Mouse (Mus musculus) cerebral cortex, adult 2 months (tissue): ENCODE results near the gene Selenos.

Experiments
- WGBS: fragments of 180-500 bp; shearing (Covaris S2); methylation state at CpG from one replicate; pipeline ENCODE4 v1.1.7; 2018; 5-methylcytosine and 5-hydroxymethylcytosine counted together

Gene Selenos

GRCm38 (mm10) chr7:66118796-66119195 is 39.3 kb downstream of the Selenos start:
- WGBS: 78% methylated on average over 7 of the region's 7 CpGs

GRCm38 (mm10) chr7:66120139-66120538 is 40.7 kb downstream of the Selenos start:
- WGBS: 55% methylated on average over 1 of the region's 1 CpGs

- WGBS: 56% methylated on average over 7 of the region's 7 CpGs
Measured at GRCm38 (mm10) chr7:66120702-66121396, 41.4 kb downstream of the Selenos start.

DNA sequence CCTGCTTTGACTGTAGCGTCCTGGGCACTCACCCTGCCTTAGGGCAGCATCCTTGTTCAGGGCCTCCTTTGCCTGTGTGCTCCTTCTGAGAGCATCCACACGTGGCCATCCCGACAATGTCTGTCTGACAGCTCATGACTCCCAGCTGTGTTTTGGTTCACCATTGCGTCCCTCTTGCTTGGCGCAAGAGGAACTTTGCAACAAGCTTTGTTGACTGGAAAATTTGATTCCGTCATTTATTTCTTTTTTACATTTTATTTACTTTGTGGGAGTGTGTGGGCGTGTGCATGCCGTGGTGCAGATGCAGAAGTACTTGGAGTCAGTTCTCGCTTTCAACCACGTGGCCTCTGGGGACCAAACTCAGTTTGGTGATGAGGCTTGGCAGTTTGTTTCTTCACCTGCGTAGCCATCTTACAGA is 45.1 kb downstream of the Selenos start:
- 70% methylated on average over 11 of the region's 11 CpGs for WGBS

DNA sequence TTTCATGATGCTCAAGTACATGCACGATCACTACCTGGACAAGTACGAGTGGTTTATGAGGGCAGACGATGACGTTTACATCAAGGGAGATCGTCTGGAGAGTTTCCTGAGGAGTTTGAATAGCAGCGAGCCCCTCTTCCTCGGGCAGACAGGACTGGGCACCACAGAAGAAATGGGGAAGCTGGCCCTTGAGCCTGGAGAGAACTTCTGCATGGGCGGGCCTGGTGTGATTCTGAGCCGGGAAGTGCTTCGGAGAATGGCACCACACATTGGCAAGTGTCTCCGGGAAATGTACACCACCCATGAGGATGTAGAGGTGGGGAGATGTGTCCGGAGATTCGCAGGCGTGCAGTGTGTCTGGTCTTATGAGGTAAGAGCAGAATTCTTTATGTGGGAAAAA is 45.9 kb downstream of the Selenos start:
- WGBS: 85% methylated on average over 14 of the region's 14 CpGs

DNA sequence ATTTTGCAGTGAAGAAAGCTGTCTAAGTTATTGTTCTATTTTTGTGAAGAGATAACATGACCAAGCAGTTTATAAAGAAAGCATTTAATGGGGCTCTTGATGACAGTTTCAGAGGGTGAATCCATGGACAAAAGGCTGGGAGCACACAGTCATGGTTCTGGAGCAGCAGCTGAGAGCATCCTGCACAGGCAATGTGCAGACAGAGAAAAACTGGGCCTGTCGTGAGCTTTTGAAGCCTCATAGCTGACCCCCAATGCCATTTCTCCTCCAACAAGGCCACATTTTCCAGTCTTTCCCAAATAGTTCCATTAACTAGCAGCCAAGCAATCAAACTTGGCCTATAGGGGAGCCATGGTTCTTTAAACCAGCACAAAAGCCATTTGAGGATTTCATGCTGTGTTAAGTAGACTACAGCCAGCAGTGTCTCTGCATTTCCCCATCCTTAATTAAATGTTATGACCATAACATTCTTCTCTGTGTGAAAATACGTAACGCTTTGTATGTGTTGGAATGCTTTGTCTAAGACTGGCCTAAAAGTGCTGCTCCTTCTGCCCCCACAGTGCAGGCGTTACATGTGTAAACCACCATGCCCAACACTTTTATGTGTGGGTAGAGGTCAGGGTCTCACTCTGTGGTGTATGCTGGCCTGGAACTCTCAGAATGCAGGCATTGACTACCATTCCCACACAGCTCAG is 48.6 kb downstream of the Selenos start:
- 88% methylated on average over 4 of the region's 4 CpGs for WGBS

- WGBS: 42% methylated on average over 3 of the region's 3 CpGs
Measured at GRCm38 (mm10) chr7:66128857-66129256, 49.4 kb downstream of the Selenos start.

GRCm38 (mm10) chr7:66130296-66130695 is 50.8 kb downstream of the Selenos start:
- WGBS: 92% methylated on average over 2 of the region's 2 CpGs

DNA sequence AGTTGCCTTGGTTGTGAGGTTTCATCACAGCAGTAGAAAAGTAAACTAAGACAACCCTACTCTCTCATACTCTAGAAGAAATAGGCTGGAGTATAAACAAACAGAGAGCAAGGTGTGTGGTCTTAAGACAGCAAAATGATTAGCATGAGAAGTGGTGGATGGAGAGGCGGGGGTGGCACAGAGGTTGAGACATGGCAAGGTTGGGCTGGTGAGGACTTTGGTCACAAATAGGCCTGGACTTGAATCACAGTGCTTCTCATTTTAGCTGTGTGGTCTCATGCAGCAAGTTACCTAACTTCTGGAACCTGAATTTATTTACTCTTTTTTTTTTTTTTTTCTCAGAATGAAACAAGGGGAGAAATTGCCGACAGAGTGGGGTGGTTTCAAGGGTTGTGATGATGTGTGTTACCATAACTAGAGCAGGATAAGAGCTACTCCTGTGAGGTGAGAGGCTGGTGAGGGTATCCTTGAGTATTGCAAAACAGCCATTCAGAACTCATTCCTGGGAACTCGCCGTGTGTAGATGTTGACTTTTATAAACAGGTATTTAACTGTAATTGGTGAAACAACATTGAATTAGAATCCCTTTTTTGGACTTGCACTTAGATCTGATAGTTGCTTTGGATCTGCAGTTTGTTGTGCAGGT is 52.5 kb downstream of the Selenos start:
- 91% methylated on average over 4 of the region's 4 CpGs for WGBS

- WGBS: 94% methylated on average over 3 of the region's 3 CpGs
Measured at GRCm38 (mm10) chr7:66134154-66134553, 54.7 kb downstream of the Selenos start.

GRCm38 (mm10) chr7:66135644-66136043 is 56.2 kb downstream of the Selenos start:
- WGBS: 58% methylated on average over 3 of the region's 3 CpGs

DNA sequence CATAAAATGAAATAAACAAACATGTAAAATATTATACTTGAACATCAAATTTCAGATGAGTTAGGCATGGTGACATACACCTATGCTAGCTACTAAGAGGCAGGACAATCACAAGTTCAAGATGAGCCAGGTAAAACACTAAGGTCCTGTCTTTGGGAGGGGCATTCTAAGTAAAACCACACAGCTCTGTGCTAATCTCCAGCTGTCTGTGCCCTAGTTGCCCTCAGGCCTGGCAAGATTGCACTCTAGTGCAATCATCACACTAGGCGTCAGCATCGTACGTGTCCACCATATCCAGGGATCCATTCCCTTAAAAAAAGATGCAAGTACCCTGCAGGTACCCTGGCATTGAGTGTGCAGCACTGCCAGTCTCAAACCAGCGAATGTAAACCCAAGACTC is 57.9 kb downstream of the Selenos start:
- WGBS: 92% methylated on average over 4 of the region's 4 CpGs

DNA sequence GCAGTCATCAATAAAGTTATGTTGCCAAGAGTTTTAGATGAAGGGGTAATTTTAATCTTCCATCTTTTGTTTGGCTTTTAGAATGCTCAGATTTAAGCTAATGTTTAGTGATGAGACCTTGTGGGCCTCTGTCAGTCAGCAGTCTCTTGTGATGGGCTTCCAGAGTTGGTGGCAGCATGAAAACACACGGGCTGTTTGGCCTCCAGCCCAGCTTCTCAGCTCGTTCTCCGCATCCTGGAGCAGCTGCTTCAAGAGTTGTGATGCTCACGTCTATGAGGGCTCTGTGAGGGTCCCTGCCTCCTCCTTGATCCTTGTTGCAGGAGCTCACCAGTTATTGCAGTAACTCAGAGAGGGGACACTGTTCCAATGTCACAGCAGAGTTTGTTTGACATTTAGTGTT is 58.9 kb downstream of the Selenos start:
- WGBS: 8% methylated on average over 4 of the region's 4 CpGs

DNA sequence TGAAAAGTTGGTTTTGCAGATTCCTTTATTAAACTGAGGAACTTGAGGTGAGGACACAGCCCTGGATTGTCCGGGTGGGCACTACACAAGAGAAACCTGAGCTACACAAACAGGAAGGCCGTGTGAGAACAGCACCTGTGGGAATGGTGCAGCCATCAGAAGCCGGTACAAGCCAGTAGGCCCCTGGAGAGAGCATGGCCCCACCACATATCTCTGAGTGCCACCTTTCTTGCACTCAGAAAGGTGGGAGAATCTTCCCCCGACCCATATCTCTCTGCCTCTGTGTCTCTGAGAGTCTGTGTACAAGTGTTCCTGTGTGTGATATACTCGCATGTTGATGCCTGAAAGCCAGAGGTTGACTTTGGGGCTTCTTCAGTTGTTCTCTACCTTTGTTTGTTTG is 59.4 kb downstream of the Selenos start:
- WGBS: 91% methylated on average over 5 of the region's 5 CpGs
